Mouse (Mus musculus) hindbrain, embryonic 12.5 days (tissue): ENCODE results near the gene Gm42791. TPM values are rescaled to one million over a fixed set of nuclear protein-coding genes. Genes with fewer than 3 reads are reported as not detected.

Source experiments
- ATAC-seq: fragments of 200-750 bp; cut with Nextera tagmentation; 2 replicates; pipeline ENCODE4 v1.8.0; 2017; ENCODE audit warnings: moderate TSS enrichment; ENCODE audit not compliant: low FRiP score
- H3K27ac ChIP-seq: fragments of 300-500 bp; sonication (generic); 2 replicates; pipeline ENCODE4 v1.5.1; 2016; ENCODE audit warnings: mild to moderate bottlenecking
- H3K27me3 ChIP-seq: fragments of 300-500 bp; sonication (generic); 2 replicates; pipeline ENCODE4 v1.6.1; 2016; ENCODE audit warnings: mild to moderate bottlenecking
- H3K36me3 ChIP-seq: fragments of 300-500 bp; sonication (generic); 2 replicates; pipeline ENCODE4 v1.6.1; 2016; ENCODE audit warnings: mild to moderate bottlenecking
- H3K4me1 ChIP-seq: fragments of 300-500 bp; sonication (generic); 2 replicates; pipeline ENCODE4 v1.6.1; 2016
- H3K4me2 ChIP-seq: fragments of 300-500 bp; sonication (generic); replicated peaks from 2 replicates; pipeline ENCODE4 v1.6.1; 2016; ENCODE audit warnings: mild to moderate bottlenecking
- H3K4me3 ChIP-seq: fragments of 300-500 bp; sonication (generic); 2 replicates; pipeline ENCODE4 v1.5.1; 2016; ENCODE audit warnings: mild to moderate bottlenecking
- H3K9ac ChIP-seq: fragments of 300-500 bp; sonication (generic); 2 replicates; pipeline ENCODE4 v1.6.1; 2016; ENCODE audit warnings: mild to moderate bottlenecking, moderate library complexity
- H3K9me3 ChIP-seq: fragments of 300-500 bp; sonication (generic); replicated peaks from 2 replicates; pipeline ENCODE4 v1.6.1; 2016; ENCODE audit warnings: mild to moderate bottlenecking
- WGBS: fragments of 180-500 bp; shearing (Covaris S2); methylation state at CpG from one replicate; pipeline ENCODE4 v1.1.7; 2016; 5-methylcytosine and 5-hydroxymethylcytosine counted together
- polyA plus RNA-seq: library from polyadenylated mRNA; unstranded; fragments of >200 nt; fragmentation: Nextera tagmentation; extraction: Ambion mirVana; gene quantifications from 2 replicates; pipeline ENCODE4 v1.2.1, GENCODE M21; 2016

The Gm42791 gene
- polyA plus RNA-seq, 1 experiment from 2014 or later = 0.49 TPM

DNA sequence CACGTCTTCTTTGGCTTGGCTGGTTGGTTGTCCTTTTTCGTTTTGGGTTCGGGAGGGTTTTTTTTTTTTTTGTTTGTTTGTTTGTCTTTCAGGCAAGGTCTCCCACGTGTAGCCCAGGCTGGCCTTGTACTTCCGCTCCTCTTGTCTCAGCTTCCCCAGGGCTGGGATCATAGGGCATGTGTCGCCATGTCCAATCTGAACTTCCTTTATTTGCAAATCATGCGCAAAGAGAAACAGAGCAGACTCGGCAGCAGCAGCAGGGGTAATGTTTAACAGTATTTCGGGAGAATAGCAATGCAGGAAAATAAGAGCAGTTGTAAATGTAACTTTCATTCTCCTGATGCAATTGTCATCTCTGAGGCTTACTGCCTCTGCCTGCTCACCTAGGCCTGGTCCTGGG, 38.9 kb downstream of the Gm42791 start:
- H3K4me3 ChIP-seq = no peak overlapping the region
- H3K9ac ChIP-seq = no peak overlapping the region
- ATAC-seq = no peak
- no peaks in the 10 kb centered on the region for H3K9me3 ChIP-seq
- 0 out of 2 replicates have a peak, but pooled peaks cover 3% of the 10 kb centered on the region for H3K27me3 ChIP-seq
- H3K4me2 ChIP-seq = no peak overlapping the region
- WGBS = 73% methylated on average over 9 of the region's 9 CpGs
- H3K27ac ChIP-seq = no peak overlapping the region
- peaks cover 22% of the 10 kb centered on the region for H3K4me1 ChIP-seq
- no peaks in the 10 kb centered on the region for H3K36me3 ChIP-seq

- H3K4me3 ChIP-seq = no peak overlapping the region
- no peaks in the 10 kb centered on the region for H3K36me3 ChIP-seq
- no peak for ATAC-seq
- 0 out of 2 replicates have a peak, but pooled peaks cover 3% of the 10 kb centered on the region for H3K27me3 ChIP-seq
- H3K4me1 ChIP-seq = peaks cover 22% of the 10 kb centered on the region
- no peak overlapping the region for H3K27ac ChIP-seq
- H3K4me2 ChIP-seq = no peak overlapping the region
- H3K9ac ChIP-seq = no peak overlapping the region
- 96% methylated on average over 6 of the region's 6 CpGs for WGBS
- no peaks in the 10 kb centered on the region for H3K9me3 ChIP-seq
Measured at GRCm38 (mm10) chr5:148955575-148955974, 39.4 kb downstream of the Gm42791 start.

DNA sequence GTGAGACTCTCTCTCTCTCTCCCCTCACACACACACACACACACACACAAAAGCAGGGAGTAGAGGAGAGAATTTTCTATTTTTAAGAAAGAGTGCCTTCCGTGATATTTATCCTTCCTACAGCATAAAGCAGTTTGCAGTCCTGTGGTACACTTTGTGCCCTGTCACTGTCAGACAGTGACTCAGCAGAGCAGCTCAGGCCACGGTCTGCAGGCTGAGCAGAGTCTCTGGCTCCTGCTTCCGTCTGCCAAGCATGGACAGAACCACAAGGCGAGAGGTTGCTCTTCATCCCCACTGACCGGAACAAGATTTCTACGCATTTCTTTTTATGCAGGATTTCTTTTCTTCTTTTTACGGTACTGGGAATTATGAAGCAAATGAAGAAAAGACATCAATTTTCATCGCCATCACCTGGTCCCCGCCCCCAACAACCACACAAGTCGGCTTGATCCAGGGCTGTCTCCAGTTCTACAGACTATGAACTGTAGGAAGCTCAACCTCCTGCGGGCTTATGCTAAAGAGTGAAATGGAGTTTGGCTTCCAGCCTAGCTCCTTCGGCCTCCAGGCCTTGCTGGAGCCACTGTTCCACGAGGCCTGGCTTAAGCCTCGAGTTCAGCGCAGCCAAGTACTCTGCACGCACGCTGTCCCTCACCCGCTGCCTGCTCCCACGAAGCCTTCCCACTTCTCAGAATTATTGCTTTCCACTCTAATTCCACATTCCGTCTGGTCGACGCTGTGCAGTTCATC, 40.5 kb downstream of the Gm42791 start:
- Histone ChIP-seq H3K27ac (no peak overlapping the region), H3K9me3 (no peaks in the 10 kb centered on the region), H3K4me1 (peaks cover 13% of the 10 kb centered on the region), H3K36me3 (no peaks in the 10 kb centered on the region), H3K27me3 (0 out of 2 replicates have a peak, but pooled peaks cover 3% of the 10 kb centered on the region), H3K4me3 (no peak overlapping the region), H3K4me2 (no peak overlapping the region), H3K9ac (no peak overlapping the region)
- ATAC-seq = no peak
- 79% methylated on average over 22 of the region's 22 CpGs for WGBS

- Histone ChIP-seq H3K27me3 (no peaks in the 10 kb centered on the region), H3K36me3 (no peaks in the 10 kb centered on the region), H3K4me3 (no peak overlapping the region), H3K4me1 (peaks cover 6% of the 10 kb centered on the region; the same call in 1 of the 2 replicates), H3K9me3 (no peaks in the 10 kb centered on the region), H3K9ac (no peak overlapping the region), H3K4me2 (no peak overlapping the region), H3K27ac (no peak overlapping the region)
- no peak for ATAC-seq
- WGBS = 86% methylated on average over 5 of the region's 5 CpGs
Measured at GRCm38 (mm10) chr5:148953098-148953497, 41.8 kb downstream of the Gm42791 start.

DNA sequence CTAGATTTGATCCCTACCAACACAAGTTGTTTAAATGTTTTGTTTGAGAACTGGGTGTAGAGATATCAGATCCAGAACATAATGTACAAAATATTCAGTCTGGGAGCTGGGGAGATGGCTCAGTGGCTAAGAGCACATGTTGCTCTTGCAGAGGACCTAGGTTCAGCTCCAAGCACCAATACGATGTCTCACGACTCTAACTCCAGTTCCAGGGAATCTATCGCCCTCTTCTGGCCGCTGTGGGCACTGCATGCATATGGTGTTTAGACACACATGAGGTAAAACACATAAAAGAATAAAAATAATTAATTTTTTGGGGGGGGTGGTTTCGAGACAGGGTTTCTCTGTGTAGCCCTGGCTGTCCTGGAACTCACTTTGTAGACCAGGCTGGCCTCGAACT, 42.5 kb downstream of the Gm42791 start:
- Histone ChIP-seq H3K27me3 (no peaks in the 10 kb centered on the region), H3K36me3 (no peaks in the 10 kb centered on the region), H3K4me2 (no peak overlapping the region), H3K9ac (no peak overlapping the region), H3K4me1 (peaks cover 6% of the 10 kb centered on the region; the same call in 1 of the 2 replicates), H3K9me3 (no peaks in the 10 kb centered on the region), H3K27ac (no peak overlapping the region), H3K4me3 (no peak overlapping the region)
- no peak for ATAC-seq
- 57% methylated on average over 6 of the region's 6 CpGs for WGBS

DNA sequence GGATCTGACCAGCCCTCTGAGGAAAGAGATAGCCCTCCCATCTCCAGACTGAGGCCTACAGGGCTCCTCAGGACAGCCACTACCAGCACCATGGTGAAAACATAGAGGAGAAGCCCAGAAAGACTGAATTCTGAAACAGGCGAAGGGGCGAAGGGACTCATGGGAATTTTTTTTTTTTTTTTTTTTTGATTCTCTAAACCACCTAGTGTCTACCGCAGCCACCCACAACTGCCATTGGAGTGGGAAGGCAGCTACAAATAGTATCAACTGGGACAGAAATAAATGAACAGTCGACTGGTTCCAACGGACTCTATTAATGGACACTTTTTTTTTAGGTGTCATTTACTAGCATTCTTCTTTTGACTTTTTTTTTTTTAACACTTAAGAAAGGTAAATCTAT, 43.6 kb downstream of the Gm42791 start:
- Histone ChIP-seq H3K4me3 (no peak overlapping the region), H3K9me3 (no peaks in the 10 kb centered on the region), H3K9ac (no peak overlapping the region), H3K4me2 (no peak overlapping the region), H3K27me3 (no peaks in the 10 kb centered on the region), H3K4me1 (peaks cover 4% of the 10 kb centered on the region; the same call in 1 of the 2 replicates), H3K27ac (no peak overlapping the region), H3K36me3 (no peaks in the 10 kb centered on the region)
- 97% methylated on average over 5 of the region's 5 CpGs for WGBS
- no peak for ATAC-seq

DNA sequence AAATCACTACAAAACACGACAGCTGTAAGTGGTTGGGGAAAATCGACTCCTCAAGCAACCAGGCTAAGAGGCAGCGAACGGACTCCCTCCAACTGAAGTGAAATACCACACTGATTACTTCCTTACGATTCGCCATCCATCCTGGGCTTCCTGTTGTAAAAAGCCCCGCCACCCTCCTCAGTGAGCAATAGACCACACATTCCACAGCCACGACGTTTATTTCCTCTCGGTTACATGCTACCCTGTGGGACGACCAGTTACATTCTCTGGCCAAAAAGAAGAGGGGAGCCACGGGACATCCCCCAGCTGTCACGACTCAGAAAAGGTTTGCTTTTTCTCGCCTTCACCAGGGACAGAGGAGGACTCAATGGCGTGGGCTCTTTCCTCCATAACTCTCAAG, 44.9 kb downstream of the Gm42791 start:
- no peaks in the 10 kb centered on the region for H3K36me3 ChIP-seq
- no peak overlapping the region for H3K27ac ChIP-seq
- no peak for ATAC-seq
- H3K9me3 ChIP-seq = no peaks in the 10 kb centered on the region
- 58% methylated on average over 15 of the region's 15 CpGs for WGBS
- no peak overlapping the region for H3K4me2 ChIP-seq
- H3K4me1 ChIP-seq = peaks cover 4% of the 10 kb centered on the region; the same call in 1 of the 2 replicates
- no peak overlapping the region for H3K9ac ChIP-seq
- no peak overlapping the region for H3K4me3 ChIP-seq
- no peaks in the 10 kb centered on the region for H3K27me3 ChIP-seq

- Histone ChIP-seq H3K9me3 (no peaks in the 10 kb centered on the region), H3K4me3 (no peak overlapping the region), H3K4me1 (peaks cover 5% of the 10 kb centered on the region), H3K36me3 (no peaks in the 10 kb centered on the region), H3K27ac (no peak overlapping the region), H3K9ac (no peak overlapping the region), H3K4me2 (no peak overlapping the region), H3K27me3 (no peaks in the 10 kb centered on the region)
- no peak for ATAC-seq
- 72% methylated on average over 9 of the region's 9 CpGs for WGBS
Measured at GRCm38 (mm10) chr5:148948577-148948976, 46.4 kb downstream of the Gm42791 start.

DNA sequence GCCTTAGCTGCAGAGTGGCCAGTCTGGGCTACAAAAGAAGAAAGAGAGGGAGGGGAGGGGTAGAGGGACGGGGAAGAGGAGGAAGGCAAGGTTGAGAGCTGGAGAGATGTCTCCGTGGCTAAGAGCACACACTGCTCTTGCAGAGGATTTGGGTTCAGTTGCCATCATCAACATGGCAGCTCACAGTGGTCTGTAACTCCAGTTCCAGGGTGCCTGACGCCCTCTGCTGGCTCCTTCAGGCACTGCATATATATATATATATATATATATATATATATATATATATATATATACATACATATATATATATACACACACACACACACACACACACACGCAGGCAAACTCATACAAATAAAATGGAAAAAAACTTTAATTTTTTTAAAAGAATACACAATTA, 47.5 kb downstream of the Gm42791 start:
- 0 out of 2 replicates have a peak, but pooled peaks cover under 1% of the 10 kb centered on the region for H3K9me3 ChIP-seq
- WGBS = 79% methylated on average over 3 of the region's 4 CpGs
- ATAC-seq = no peak

DNA sequence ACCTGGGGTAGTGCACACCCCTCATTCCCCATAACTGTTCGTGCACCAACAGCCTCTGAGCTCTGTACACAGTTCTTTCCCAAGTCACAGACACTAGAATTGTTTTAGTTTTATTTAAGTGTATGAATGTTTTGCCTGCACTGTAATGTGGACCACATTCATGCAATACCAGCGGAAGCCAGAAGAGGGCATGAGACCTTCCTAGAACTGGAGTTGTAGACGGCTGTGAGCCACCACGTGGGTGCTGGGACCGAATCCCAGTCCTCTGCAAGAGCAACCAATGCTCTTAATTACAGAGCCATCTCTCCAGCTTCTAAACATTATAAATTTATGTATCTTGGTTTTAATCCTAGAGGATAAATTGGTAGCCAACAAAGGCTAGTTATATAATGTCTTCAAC, 48.2 kb downstream of the Gm42791 start:
- no peaks in the 10 kb centered on the region for H3K27me3 ChIP-seq
- no peak overlapping the region for H3K4me2 ChIP-seq
- H3K27ac ChIP-seq = no peak overlapping the region
- H3K9ac ChIP-seq = no peak overlapping the region
- no peaks in the 10 kb centered on the region for H3K36me3 ChIP-seq
- H3K9me3 ChIP-seq = 0 out of 2 replicates have a peak, but pooled peaks cover 4% of the 10 kb centered on the region
- 72% methylated on average over 5 of the region's 5 CpGs for WGBS
- H3K4me1 ChIP-seq = peaks cover 8% of the 10 kb centered on the region
- no peak overlapping the region for H3K4me3 ChIP-seq
- ATAC-seq = no peak

More for the DNA sequence above, 47.5 kb downstream of the Gm42791 start:
- Histone ChIP-seq H3K4me2 (no peak overlapping the region), H3K27me3 (no peaks in the 10 kb centered on the region), H3K9ac (no peak overlapping the region), H3K4me3 (no peak overlapping the region), H3K27ac (no peak overlapping the region), H3K36me3 (no peaks in the 10 kb centered on the region), H3K4me1 (peaks cover 8% of the 10 kb centered on the region)

- Histone ChIP-seq H3K9me3 (0 out of 2 replicates have a peak, but pooled peaks cover 4% of the 10 kb centered on the region), H3K4me1 (peaks cover 8% of the 10 kb centered on the region), H3K27ac (no peak overlapping the region), H3K9ac (no peak overlapping the region), H3K4me2 (no peak overlapping the region), H3K4me3 (no peak overlapping the region), H3K36me3 (no peaks in the 10 kb centered on the region), H3K27me3 (no peaks in the 10 kb centered on the region)
- 61% methylated on average over 2 of the region's 2 CpGs for WGBS
- no peak for ATAC-seq
Measured at GRCm38 (mm10) chr5:148945735-148946134, 49.2 kb downstream of the Gm42791 start.

- H3K36me3 ChIP-seq = no peaks in the 10 kb centered on the region
- no peak overlapping the region for H3K4me2 ChIP-seq
- ATAC-seq = no peak
- H3K27me3 ChIP-seq = no peaks in the 10 kb centered on the region
- no peak overlapping the region for H3K27ac ChIP-seq
- H3K9me3 ChIP-seq = 0 out of 2 replicates have a peak, but pooled peaks cover 4% of the 10 kb centered on the region
- H3K4me1 ChIP-seq = peaks cover 8% of the 10 kb centered on the region
- H3K9ac ChIP-seq = no peak overlapping the region
- H3K4me3 ChIP-seq = no peak overlapping the region
- WGBS = 51% methylated on average over 8 of the region's 8 CpGs
Measured at GRCm38 (mm10) chr5:148944024-148944423, 50.9 kb downstream of the Gm42791 start.

DNA sequence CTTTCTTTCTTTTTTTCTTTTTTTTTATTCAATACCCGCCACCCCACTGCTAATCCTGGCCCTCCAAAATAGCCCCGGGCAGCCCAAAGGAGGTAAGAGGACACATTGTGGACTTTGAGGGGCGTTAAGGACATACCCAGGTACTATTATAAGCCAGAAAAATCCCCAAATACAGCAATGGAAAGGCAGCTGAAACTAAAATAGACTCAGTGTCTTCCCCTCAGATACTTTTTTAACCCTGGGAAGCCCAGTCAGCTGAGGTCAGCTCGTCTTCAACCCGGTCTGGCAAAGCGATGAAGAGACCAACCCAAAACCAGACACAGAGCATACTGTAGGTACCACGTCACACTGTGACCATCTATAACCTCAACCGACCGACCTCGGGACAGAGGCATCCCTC, 51.5 kb downstream of the Gm42791 start:
- no peak for ATAC-seq
- H3K27me3 ChIP-seq = no peaks in the 10 kb centered on the region
- H3K36me3 ChIP-seq = no peaks in the 10 kb centered on the region
- H3K4me1 ChIP-seq = peaks cover 8% of the 10 kb centered on the region
- WGBS = 66% methylated on average over 10 of the region's 10 CpGs
- no peak overlapping the region for H3K9ac ChIP-seq
- no peak overlapping the region for H3K4me2 ChIP-seq
- no peak overlapping the region for H3K4me3 ChIP-seq
- 0 out of 2 replicates have a peak, but pooled peaks cover 4% of the 10 kb centered on the region for H3K9me3 ChIP-seq
- 0 out of 2 replicates have a peak overlapping the region, but pooled peaks have one; percentile 13 for H3K27ac ChIP-seq
